Mouse (Mus musculus): ENCODE measurements around the gene Arhgap21.

DNA sequence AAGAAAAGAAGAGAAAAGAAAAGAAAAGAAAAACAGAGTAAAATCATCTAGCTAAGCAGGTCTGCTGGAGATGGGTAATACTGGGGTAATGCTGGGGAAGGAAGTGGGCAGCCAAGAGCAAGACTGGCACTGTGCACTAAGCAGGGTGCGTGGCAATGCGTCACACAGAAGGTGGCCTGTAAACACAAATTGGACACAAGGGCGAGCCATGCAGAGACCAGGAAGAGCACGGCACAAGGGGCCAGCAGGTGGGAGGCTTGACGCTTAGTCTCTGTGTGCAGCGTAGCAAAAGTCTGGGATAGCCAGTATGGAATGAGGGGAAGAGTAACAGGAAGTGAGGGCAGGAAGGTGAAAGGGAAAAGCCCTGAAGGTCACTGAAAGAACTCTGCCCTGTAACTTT is 6.9 kb downstream of the Arhgap21 start:
- TF ChIP-seq TAL1 (IDR thresholded peaks at IDR 0.05; ENCODE audit: low read length) (no peak), GATA1 (IDR thresholded peaks at IDR 0.05; ENCODE audit: low read length) (no peak)

Measured in erythroblast, embryonic 14.5 days (primary cell).